Mouse (Mus musculus) inflammation-experienced regulatory T-cells, adult 6 months (primary cell): ENCODE data around the gene Cyp4f39. TPM values are rescaled to one million over a fixed set of nuclear protein-coding genes. Genes with fewer than 3 reads are reported as not detected.
"Not testable (repeated sequence)": the region's sequence is repeated elsewhere in the genome, so short reads cannot be mapped to it uniquely, and the experiment has no call there.

Experiments used
- ATAC-seq: one replicate; pipeline ENCODE4 v1.8.0; 2017
- polyA plus RNA-seq, 3 experiments: library from polyadenylated mRNA; unstranded; fragments of 100-300 nt; shearing (Covaris generic); gene quantifications; one replicate each; pipeline ENCODE4 v1.2.1; 2017

Cyp4f39 gene
- polyA plus RNA-seq, 3 experiments from 2014 or later = 0.31 to 0.58 TPM; not detected in 1

GRCm38 (mm10) chr17:32532356-32532755 lies 79.8 kb downstream of the Cyp4f39 start:
- not testable (repeated sequence) for ATAC-seq

DNA sequence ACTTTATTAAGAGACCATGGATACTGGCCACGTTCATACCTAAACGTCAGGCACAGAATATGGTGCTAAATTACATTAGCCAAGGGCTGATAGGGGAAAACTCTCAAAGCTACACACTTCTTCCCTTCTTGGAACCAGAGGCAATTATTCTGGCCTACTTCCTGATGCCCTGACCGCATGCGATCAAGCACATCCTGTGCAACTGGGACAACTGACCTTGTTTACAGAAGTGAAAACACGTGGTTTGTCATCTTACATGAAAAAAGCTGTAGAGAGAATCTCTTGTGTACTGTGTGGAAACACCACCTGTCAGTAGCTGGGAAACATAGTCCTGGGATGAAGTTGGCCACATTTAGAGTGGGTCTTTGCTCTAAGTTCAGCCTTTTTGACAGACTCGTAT lies 81.5 kb downstream of the Cyp4f39 start:
- ATAC-seq = no peak

DNA sequence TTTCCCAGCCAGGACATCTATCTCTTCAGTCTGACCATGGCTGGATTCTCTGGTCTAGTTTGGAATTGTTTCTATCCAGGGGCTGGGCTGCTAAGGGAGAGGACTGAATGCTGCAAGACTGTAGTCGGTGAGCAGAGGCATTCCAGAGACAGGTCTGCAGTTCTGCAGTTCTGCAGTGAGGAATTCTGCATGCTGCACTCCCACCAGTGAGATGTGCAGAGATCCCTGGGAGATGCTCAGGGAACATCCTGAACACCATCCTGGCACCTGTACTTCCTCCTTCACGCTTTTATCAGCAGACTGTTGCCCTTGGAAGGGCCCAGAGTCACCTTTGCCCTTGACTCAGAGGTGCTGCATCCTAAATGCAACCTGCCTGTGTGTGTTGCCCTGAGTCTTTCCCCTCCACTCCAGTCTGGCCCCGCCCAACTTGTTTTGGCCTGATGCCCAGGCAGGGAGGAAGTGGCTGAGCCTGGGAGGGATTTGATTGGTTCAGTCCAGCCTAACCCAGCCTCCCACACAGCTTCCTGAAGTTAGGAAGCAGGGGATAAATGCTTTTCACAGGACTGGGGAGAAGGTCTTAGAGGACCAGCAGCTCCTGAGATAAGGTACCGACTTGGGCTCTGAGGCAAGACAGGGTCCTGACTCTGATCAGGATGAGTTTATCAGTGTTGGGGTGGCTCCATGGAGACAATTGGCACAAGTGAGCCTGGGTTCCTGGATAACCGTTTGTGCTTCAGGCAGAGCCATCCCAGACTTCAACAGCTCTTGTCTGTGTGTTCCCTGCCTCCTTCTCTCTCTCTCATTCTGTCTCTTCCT lies 83.7 kb downstream of the Cyp4f39 start, which contains the start of gene Cyp4f16:
Cyp4f16 (plus strand) TSS at position 508 of the 816 bp plus-strand sequence.
- ATAC-seq = peak; percentile 91

- ATAC-seq = no peak
Measured at GRCm38 (mm10) chr17:32536867-32537250, 84.3 kb downstream of the Cyp4f39 start.

Other genes with a start within 250 kb of the Cyp4f39 start
- gene Brd4, start 168.0 kb upstream of the Cyp4f39 start, polyA plus RNA-seq = 10 to 100 TPM; 58.7 to 77.4 (median 72.6) TPM
- 100 to 1,000 TPM; 122 to 190 (median 146) TPM for gene Akap8, start 131.5 kb upstream of the Cyp4f39 start, polyA plus RNA-seq
- 10 to 100 TPM; 31.9 to 78.6 (median 57.6) TPM for gene Akap8l, start 102.1 kb upstream of the Cyp4f39 start, polyA plus RNA-seq
- 10 to 100 TPM in 2 of 3 experiments, 1 to 10 TPM in 1; 9.5 to 14.6 (median 11.6) TPM for gene Wiz, start 63.3 kb upstream of the Cyp4f39 start, polyA plus RNA-seq
- gene Rasal3, start 49.1 kb upstream of the Cyp4f39 start, polyA plus RNA-seq = 100 to 1,000 TPM; 109 to 139 (median 109) TPM
- 10 to 100 TPM; 75.1 to 87.9 (median 83.8) TPM for gene Pglyrp2, start 28.6 kb upstream of the Cyp4f39 start, polyA plus RNA-seq
- gene Cyp4f17, start 53.3 kb downstream of the Cyp4f39 start, polyA plus RNA-seq = 10 to 100 TPM; 10.3 to 11.9 (median 10.8) TPM
- 10 to 100 TPM; 10.0 to 18.3 (median 17.0) TPM for gene Cyp4f16, start 83.8 kb downstream of the Cyp4f39 start, polyA plus RNA-seq
- gene Cyp4f37, start 168.6 kb downstream of the Cyp4f39 start, polyA plus RNA-seq = not detected
- gene Cyp4f40, start 206.2 kb downstream of the Cyp4f39 start, polyA plus RNA-seq = not detected
- not detected for gene Cyp4f15, start 232.9 kb downstream of the Cyp4f39 start, polyA plus RNA-seq